Mouse (Mus musculus) yolk sac, embryonic 10.5 days (tissue): ENCODE data around the gene Inpp4a.

Experiments used
- DNase-seq: peaks from one replicate; pipeline ENCODE4 v3.0.0-alpha.2; 2017; ENCODE audit warnings: low spot score

The Inpp4a gene

GRCm38 (mm10) chr1:37357173-37357572 lies 57.5 kb downstream of the Inpp4a start:
- no peak for DNase-seq

GRCm38 (mm10) chr1:37358621-37359020 lies 59.0 kb downstream of the Inpp4a start:
- DNase-seq: no peak

- no peak for DNase-seq
These were observed 59.9 kb downstream of the Inpp4a start for GRCm38 (mm10) chr1:37359395-37360092.

- DNase-seq: no peak
These were observed 61.1 kb downstream of the Inpp4a start for GRCm38 (mm10) chr1:37360781-37361180.

GRCm38 (mm10) chr1:37362721-37363120 lies 63.1 kb downstream of the Inpp4a start:
- DNase-seq: no peak

- DNase-seq: no peak
These were observed 68.5 kb downstream of the Inpp4a start for GRCm38 (mm10) chr1:37368125-37368524.

GRCm38 (mm10) chr1:37368768-37369385 lies 69.2 kb downstream of the Inpp4a start:
- DNase-seq: no peak

GRCm38 (mm10) chr1:37376177-37376576 lies 76.5 kb downstream of the Inpp4a start:
- no peak for DNase-seq

- no peak for DNase-seq
These were observed 77.1 kb downstream of the Inpp4a start for GRCm38 (mm10) chr1:37376751-37377150.

GRCm38 (mm10) chr1:37378095-37378494 lies 78.4 kb downstream of the Inpp4a start:
- no peak for DNase-seq

- no peak for DNase-seq
These were observed 79.9 kb downstream of the Inpp4a start for GRCm38 (mm10) chr1:37379536-37379935.

GRCm38 (mm10) chr1:37380913-37381312 lies 81.2 kb downstream of the Inpp4a start:
- no peak for DNase-seq

- no peak for DNase-seq
These were observed 84.6 kb downstream of the Inpp4a start for GRCm38 (mm10) chr1:37384304-37384703.

GRCm38 (mm10) chr1:37386448-37386971 lies 86.8 kb downstream of the Inpp4a start:
- DNase-seq: no peak

- DNase-seq: no peak
These were observed 93.5 kb downstream of the Inpp4a start for GRCm38 (mm10) chr1:37393174-37393573.

- DNase-seq: no peak
These were observed 96.8 kb downstream of the Inpp4a start for GRCm38 (mm10) chr1:37396481-37396880.

- no peak for DNase-seq
These were observed 99.3 kb downstream of the Inpp4a start for GRCm38 (mm10) chr1:37398961-37399360.

- no peak for DNase-seq
These were observed 100.1 kb downstream of the Inpp4a start for GRCm38 (mm10) chr1:37399734-37400133.

- DNase-seq: peak; percentile 29
These were observed 102.0 kb downstream of the Inpp4a start for GRCm38 (mm10) chr1:37401687-37402086.

GRCm38 (mm10) chr1:37405137-37405536 lies 105.5 kb downstream of the Inpp4a start:
- no peak for DNase-seq

GRCm38 (mm10) chr1:37407228-37407627 lies 107.6 kb downstream of the Inpp4a start:
- DNase-seq: no peak

GRCm38 (mm10) chr1:37408059-37408458 lies 108.4 kb downstream of the Inpp4a start:
- no peak for DNase-seq

- no peak for DNase-seq
These were observed 109.0 kb downstream of the Inpp4a start for GRCm38 (mm10) chr1:37408678-37409077.

- no peak for DNase-seq
These were observed 110.0 kb downstream of the Inpp4a start for GRCm38 (mm10) chr1:37409647-37410046.
